Mouse (Mus musculus) MEL (cell line): ENCODE measurements around the gene Slfn5.

Source experiments
- CTCF ChIP-seq, 3 experiments: IDR thresholded peaks in 2 of 3; conservative IDR thresholded peaks in 1 of 3; 2 replicates each; pipeline ENCODE4 v1.5.1; 2011 to 2012; ENCODE audit warnings: low read length in 3 of 3, low read depth in 2 of 3, mild to moderate bottlenecking in 2 of 3, improper control_type of control experiment in 1 of 3, inconsistent platforms in 1 of 3, mixed read lengths in 1 of 3, moderate library complexity in 1 of 3; ENCODE audit not compliant: control insufficient read depth in 1 of 3, insufficient read depth in 1 of 3, poor library complexity in 1 of 3, severe bottlenecking in 1 of 3
- EP300 ChIP-seq, 2 experiments: IDR thresholded peaks; 2 replicates each; pipeline ENCODE4 v1.6.1; 2011; ENCODE audit warnings: improper control_type of control experiment in 2 of 2, low read length in 2 of 2, low read depth in 1 of 2, mild to moderate bottlenecking in 1 of 2
- GABPA ChIP-seq: IDR thresholded peaks from 2 replicates; pipeline ENCODE4 v1.6.1; 2012; ENCODE audit warnings: low read depth, mild to moderate bottlenecking, inconsistent platforms, low read length, improper control_type of control experiment, moderate library complexity
- MAZ ChIP-seq: IDR thresholded peaks from 2 replicates; pipeline ENCODE4 v1.6.1; 2012; ENCODE audit warnings: low read depth, mild to moderate bottlenecking, inconsistent platforms, low read length, improper control_type of control experiment
- MYC ChIP-seq: IDR thresholded peaks from 2 replicates; pipeline ENCODE4 v1.6.1; 2011; ENCODE audit warnings: low read depth, mild to moderate bottlenecking, low read length, improper control_type of control experiment, moderate library complexity
- POLR2AphosphoS5 ChIP-seq: IDR thresholded peaks from 2 replicates; pipeline ENCODE4 v1.6.1; 2012; ENCODE audit warnings: low read depth, borderline replicate concordance, mild to moderate bottlenecking, inconsistent platforms, low read length, moderate library complexity, mixed read lengths

- TF ChIP-seq MAZ (no peak), CTCF (IDR thresholded peaks at IDR 0.05 in 2 of 3, conservative IDR thresholded peaks at IDR 0.05 in 1 of 3; ENCODE audit: control insufficient read depth in 1 of 3, insufficient read depth in 1 of 3, low read depth in 2 of 3, low read length in 3 of 3, poor library complexity in 1 of 3, severe bottlenecking in 1 of 3) (no peak), GABPA (no peak), MYC (no peak), EP300 (IDR thresholded peaks at IDR 0.05; ENCODE audit: low read depth in 1 of 2, low read length in 2 of 2) (no peak), POLR2AphosphoS5 (no peak)
Measured at GRCm38 (mm10) chr11:82983193-82983592, 32.0 kb downstream of the Slfn5 start.
